ENCODE assay signal across 8 mouse cellular contexts in genomic region chr3:120473645-120474038, GRCm38 (mm10).
DNase-seq lines count a peak whose midpoint lies in the region; ATAC-seq lines count a peak whose summit lies in the region.

No protein-coding gene starts in this region.

- intact Hi-C loops in heart, postnatal 25 days (cut with DNase I) = no loop called here

- peak; percentile 72 for ATAC-seq in neural tube, embryonic 13.5 days (ENCODE audit: low read depth)
- ATAC-seq in erythroid progenitor cell, adult 5-6 weeks (replicated peaks; ENCODE audit: low FRiP score, poor library complexity, severe bottlenecking) = no peak

- no peak overlapping the region for H3K4me2 ChIP-seq in neural tube, embryonic 13.5 days

- peaks cover 9% of the 10 kb centered on the region for H3K4me1 ChIP-seq in embryonic facial prominence, embryonic 10.5 days
- peaks cover 19% of the 10 kb centered on the region for H3K4me1 ChIP-seq in neural tube, embryonic 13.5 days (replicated peaks)

- no peak overlapping the region for H3K9ac ChIP-seq in neural tube, embryonic 13.5 days

- no peak overlapping the region for H3K4me3 ChIP-seq in embryonic facial prominence, embryonic 10.5 days
- H3K4me3 ChIP-seq in neural tube, embryonic 13.5 days = no peak overlapping the region

- WGBS in embryonic facial prominence, embryonic 10.5 days = 69% methylated on average over 2 of the region's 2 CpGs
- 80% methylated on average over 2 of the region's 2 CpGs for WGBS in neural tube, embryonic 13.5 days

- H3K9me3 ChIP-seq in embryonic facial prominence, embryonic 10.5 days = no peaks in the 10 kb centered on the region
- no peaks in the 10 kb centered on the region for H3K9me3 ChIP-seq in neural tube, embryonic 13.5 days

- no peaks in the 10 kb centered on the region for H3K36me3 ChIP-seq in embryonic facial prominence, embryonic 10.5 days (replicated peaks)
- H3K36me3 ChIP-seq in neural tube, embryonic 13.5 days = no peaks in the 10 kb centered on the region

- DNase-seq in MN1 (ENCODE audit: low spot score) = peak; percentile 80
- peak; percentile 17 to 26 for DNase-seq in adrenal gland, adult 18-20 months (ENCODE audit: low spot score in 2 of 2)
- DNase-seq in embryonic facial prominence, embryonic 10.5 days (ENCODE audit: low spot score) = peak; percentile 12
- peak; percentile 7 for DNase-seq in heart, postnatal 25 days (ENCODE audit: low spot score)
- DNase-seq in layer of hippocampus, postnatal 36 days = peak; percentile 9 to 12
- no peak for DNase-seq in spleen, postnatal 14 days (ENCODE audit: low spot score in 2 of 2)

- no peaks in the 10 kb centered on the region for H3K27me3 ChIP-seq in embryonic facial prominence, embryonic 10.5 days (replicated peaks; ENCODE audit: low read depth, poor library complexity, severe bottlenecking)
- no peaks in the 10 kb centered on the region for H3K27me3 ChIP-seq in neural tube, embryonic 13.5 days

- no peak overlapping the region for H3K27ac ChIP-seq in embryonic facial prominence, embryonic 10.5 days (replicated peaks)
- no peak overlapping the region for H3K27ac ChIP-seq in neural tube, embryonic 13.5 days (replicated peaks)

Comparison
In these comparisons a context has a peak if more than half of its experiments do, and no peak if none do; other contexts are left out.
1. DNase-seq: peak in MN1 (single experiment), adrenal gland, adult 18-20 months (2 of 2), embryonic facial prominence, embryonic 10.5 days (single experiment), heart, postnatal 25 days (single experiment) and layer of hippocampus, postnatal 36 days (2 of 2); none in spleen, postnatal 14 days (0 of 2).